Mouse (Mus musculus) thymus, adult 2 months (tissue): Measurements from ENCODE around the gene Ehbp1.

ENCODE experiments used
- CTCF ChIP-seq: fragments of 200-500 bp; IDR thresholded peaks from 2 replicates; pipeline ENCODE4 v1.5.1; 2012; ENCODE audit warnings: mild to moderate bottlenecking, control low read depth, low read length, moderate library complexity, borderline replicate concordance; ENCODE audit not compliant: control insufficient read depth, poor library complexity, insufficient read depth; ENCODE audit errors: extremely low read depth
- POLR2A ChIP-seq: fragments of 200-500 bp; IDR thresholded peaks from 2 replicates; pipeline ENCODE4 v1.6.1; 2012; ENCODE audit warnings: mild to moderate bottlenecking, low read length, control low read depth, moderate library complexity; ENCODE audit not compliant: control insufficient read depth, poor library complexity, insufficient read depth; ENCODE audit errors: extremely low read depth

DNA sequence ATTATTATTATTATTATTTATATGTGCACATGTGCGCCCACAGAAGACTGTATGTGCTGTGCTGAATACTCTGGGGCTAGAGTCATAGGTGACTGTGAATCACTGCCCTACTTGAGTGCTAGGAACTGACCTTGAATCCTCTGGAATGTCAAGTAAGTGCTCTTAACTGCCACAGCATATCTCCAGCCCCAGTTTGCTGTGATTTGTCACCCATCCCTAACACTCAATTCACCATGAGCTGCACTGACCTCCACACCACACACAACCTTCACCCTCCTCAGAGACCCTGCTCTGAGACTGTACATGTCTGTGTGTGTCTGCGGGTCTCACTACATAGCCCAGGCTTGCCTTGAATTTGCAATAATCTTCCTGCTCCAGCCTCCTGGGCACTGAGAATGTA, 185.9 kb downstream of the Ehbp1 start:
- TF ChIP-seq POLR2A (no peak), CTCF (no peak)
